In genomic region chr14:16366174-16366889, GRCm38 (mm10) we compare ENCODE assay signal across 8 mouse cellular contexts. TPM values are rescaled to one million over a fixed set of nuclear protein-coding genes. Genes with fewer than 3 reads are reported as not detected.
DNase-seq lines count a peak whose midpoint lies in the region; ATAC-seq and TF ChIP-seq lines count a peak whose summit lies in the region.

No protein-coding gene starts in this region.

- H3K4me3 ChIP-seq in testis, adult 2 months (ENCODE audit: control insufficient read depth, low read depth, low read length), result peak overlapping the region; percentile 98
- peak overlapping the region; percentile 94 for H3K4me3 ChIP-seq in intestine, embryonic 14.5 days (ENCODE audit: low read depth, low read length)
- H3K4me3 ChIP-seq in midbrain, embryonic 16.5 days (ENCODE audit: low read depth, low read length), result peak overlapping the region; percentile 96

- peak overlapping the region; percentile 95 for H3K9ac ChIP-seq in intestine, embryonic 14.5 days (ENCODE audit: low read length)
- peak overlapping the region; percentile 98 for H3K9ac ChIP-seq in midbrain, embryonic 16.5 days (ENCODE audit: low read depth, low read length)

- no peak for TF ChIP-seq CTCF in testis, adult 2 months (IDR thresholded peaks at IDR 0.05; ENCODE audit: control insufficient read depth, insufficient read depth, insufficient replicate concordance, low read depth, low read length)

- peak; percentile 59 for DNase-seq in CD4-positive, CD25-positive, alpha-beta regulatory T cell, adult 2 months (ENCODE audit: low read depth, low spot score)
- DNase-seq in testis, postnatal 10 days (ENCODE audit: low spot score), result no peak
- DNase-seq in intestine, embryonic 14.5 days (ENCODE audit: low spot score), result no peak
- no peak for DNase-seq in frontal cortex, postnatal 36 days (ENCODE audit: low spot score in 2 of 2)
- no peak for DNase-seq in cerebellum, adult 9-10 months

- no peaks in the 10 kb centered on the region for H3K9me3 ChIP-seq in intestine, embryonic 14.5 days (ENCODE audit: control insufficient read depth, low read length)
- H3K9me3 ChIP-seq in midbrain, embryonic 16.5 days (replicated peaks; ENCODE audit: control insufficient read depth, low read length, poor library complexity, severe bottlenecking), result no peaks in the 10 kb centered on the region

- no peaks in the 10 kb centered on the region for H3K27me3 ChIP-seq in testis, adult 2 months (ENCODE audit: control insufficient read depth, insufficient read depth, low read length)
- no peaks in the 10 kb centered on the region for H3K27me3 ChIP-seq in intestine, embryonic 14.5 days (replicated peaks; ENCODE audit: control insufficient read depth, insufficient read depth, low read length)
- no peaks in the 10 kb centered on the region for H3K27me3 ChIP-seq in midbrain, embryonic 16.5 days (ENCODE audit: control insufficient read depth, insufficient read depth, low read depth, low read length)

- WGBS in intestine, embryonic 14.5 days, result 8% methylated on average over 16 of the region's 16 CpGs
- WGBS in midbrain, embryonic 16.5 days, result 14% methylated on average over 16 of the region's 16 CpGs

- ATAC-seq in CD4-positive, CD25-positive, alpha-beta regulatory T cell, adult 4 months, result no peak
- ATAC-seq in intestine, embryonic 14.5 days (replicated peaks; ENCODE audit: low FRiP score, low TSS enrichment, low read depth), result peak; percentile 5
- ATAC-seq in midbrain, embryonic 16.5 days, result no peak; the same call in 1 of the 2 replicates

- H3K36me3 ChIP-seq in testis, adult 2 months (ENCODE audit: control insufficient read depth, insufficient read depth, low read length), result no peaks in the 10 kb centered on the region
- H3K36me3 ChIP-seq in intestine, embryonic 14.5 days (ENCODE audit: control insufficient read depth, insufficient read depth, low read length), result no peaks in the 10 kb centered on the region
- H3K36me3 ChIP-seq in midbrain, embryonic 16.5 days (ENCODE audit: control insufficient read depth, insufficient read depth, low read length), result no peaks in the 10 kb centered on the region

- TF ChIP-seq POLR2A in testis, adult 2 months (IDR thresholded peaks at IDR 0.05; ENCODE audit: control insufficient read depth, low read depth, low read length), result no peak

- peak overlapping the region; percentile 97 for H3K27ac ChIP-seq in testis, adult 2 months (ENCODE audit: control insufficient read depth, insufficient read depth, low read depth, low read length)
- peak overlapping the region; percentile 97 for H3K27ac ChIP-seq in intestine, embryonic 14.5 days (ENCODE audit: low read depth)
- peak overlapping the region; percentile 100 for H3K27ac ChIP-seq in midbrain, embryonic 16.5 days (ENCODE audit: low read length)

- H3K4me1 ChIP-seq in testis, adult 2 months (ENCODE audit: control insufficient read depth, insufficient read depth, low read length), result peaks cover 6% of the 10 kb centered on the region
- H3K4me1 ChIP-seq in intestine, embryonic 14.5 days (replicated peaks; ENCODE audit: control insufficient read depth, insufficient read depth, low read length), result peaks cover 16% of the 10 kb centered on the region
- H3K4me1 ChIP-seq in midbrain, embryonic 16.5 days (ENCODE audit: control insufficient read depth, insufficient read depth, low read length), result peaks cover 25% of the 10 kb centered on the region

- peak overlapping the region; percentile 84 for H3K4me2 ChIP-seq in intestine, embryonic 14.5 days (ENCODE audit: low read length)
- H3K4me2 ChIP-seq in midbrain, embryonic 16.5 days (ENCODE audit: low read length), result peak overlapping the region; percentile 90

RNA-seq across cellular contexts. Expression of gene Top2b, which starts 1.4 kb away (rescaled TPM):
- polyA plus RNA-seq in CD4-positive, CD25-positive, alpha-beta regulatory T cell, adult 4 months (2017; shearing (Covaris generic)), result 100 to 1,000 TPM in 1 of 2 experiments, 10 to 100 TPM in 1; 40.0 to 119 TPM
- polyA plus RNA-seq in testis, adult 2 months (2012; rRNA removed), result 3.5 and 6.7 TPM in 2 replicates
- polyA plus RNA-seq in intestine, embryonic 14.5 days (2014; fragmentation: Nextera tagmentation; extraction: Ambion mirVana), result 62.7 and 82.1 TPM in 2 replicates
- 88.8 and 106 TPM in 2 replicates for polyA plus RNA-seq in midbrain, embryonic 16.5 days (2015; fragmentation: Nextera tagmentation; extraction: Ambion mirVana)
